In the genomic region with DNA sequence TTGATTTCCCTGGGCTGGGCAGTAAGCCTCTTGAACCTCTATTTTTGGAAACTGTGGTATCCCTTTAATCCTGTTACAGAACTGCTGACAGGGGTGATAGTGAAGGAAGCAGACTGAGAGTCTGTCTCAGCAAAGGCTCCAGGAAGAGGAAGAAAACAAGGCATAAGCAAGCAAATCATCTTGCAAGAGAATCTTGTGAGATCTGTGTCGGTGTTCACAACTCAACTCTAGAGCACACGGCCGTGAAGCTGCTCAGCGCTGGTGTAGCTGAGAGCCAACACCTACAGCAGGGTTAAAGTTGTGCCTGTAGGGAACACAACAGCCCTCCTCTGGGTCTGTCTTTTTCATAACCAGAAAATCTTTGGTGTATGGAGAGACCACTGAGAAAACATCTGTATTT, we compare ENCODE assay signal across 14 mouse cellular contexts.
DNase-seq lines count a peak whose midpoint lies in the region; ATAC-seq and TF ChIP-seq lines count a peak whose summit lies in the region.
"Had no signal": no experiment of that assay in that cellular context is flagged by ENCODE, and none has a peak within 500 bp of the region (broad histone marks: within the 10 kb centered on the region; RNA-seq: fewer than 3 reads in every experiment).

No protein-coding gene starts in this region.

- no peak overlapping the region for H3K9ac ChIP-seq in liver, adult 2 months (ENCODE audit: low read depth, low read length)
- H3K9ac ChIP-seq in heart, embryonic 15.5 days: no peak overlapping the region
- no peak overlapping the region for H3K9ac ChIP-seq in hindbrain, embryonic 16.5 days (ENCODE audit: low read depth, low read length)
- H3K9ac ChIP-seq: intestine, embryonic 15.5 days; liver, embryonic 14.5 days had no signal

- peak overlapping the region; percentile 44; the same call in 1 of the 2 replicates for H3K27ac ChIP-seq in liver, adult 2 months (replicated peaks; ENCODE audit: insufficient read depth, low read depth, low read length)
- H3K27ac ChIP-seq in heart, embryonic 15.5 days: peak overlapping the region; percentile 80
- no peak overlapping the region for H3K27ac ChIP-seq in cerebellum, adult 2 months (ENCODE audit: insufficient read depth, low read length)
- H3K27ac ChIP-seq in hindbrain, embryonic 16.5 days (ENCODE audit: low read depth, low read length): no peak overlapping the region
- H3K27ac ChIP-seq: intestine, embryonic 15.5 days; liver, embryonic 14.5 days had no signal

- H3K79me2 ChIP-seq in liver, adult 2 months (ENCODE audit: control insufficient read depth, insufficient read depth, low read length): no peaks in the 10 kb centered on the region

- H3K9me3 ChIP-seq in heart, embryonic 15.5 days (replicated peaks): no peaks in the 10 kb centered on the region
- H3K9me3 ChIP-seq in hindbrain, embryonic 16.5 days (ENCODE audit: control insufficient read depth, low read length): no peaks in the 10 kb centered on the region
- H3K9me3 ChIP-seq: intestine, embryonic 15.5 days; megakaryocyte, embryonic 14.5 days had no signal

- H3K4me2 ChIP-seq in heart, embryonic 15.5 days: peak overlapping the region; percentile 27
- H3K4me2 ChIP-seq in hindbrain, embryonic 16.5 days (ENCODE audit: low read length): no peak overlapping the region
- H3K4me2 ChIP-seq: intestine, embryonic 15.5 days had no signal

- DNase-seq in liver, adult 2 months (ENCODE audit: extremely low read depth, low read depth, low spot score): peak; percentile 36
- DNase-seq in liver: no peak
- peak; percentile 46 for DNase-seq in CD4-positive, CD25-positive, alpha-beta regulatory T cell, adult 2 months (ENCODE audit: low read depth, low spot score)
- DNase-seq in cerebellum, adult 2 months: no peak
- DNase-seq: adrenal gland, adult 2 months; kidney, postnatal 14 days; layer of hippocampus, postnatal 36 days had no signal

- WGBS in liver, adult 2 months: 74% methylated on average over 4 of the region's 4 CpGs
- WGBS in heart, embryonic 15.5 days: 19% methylated on average over 4 of the region's 4 CpGs
- WGBS in cerebellum, adult 2 months: 84% methylated on average over 4 of the region's 4 CpGs
- WGBS in hindbrain, embryonic 16.5 days: 90% methylated on average over 4 of the region's 4 CpGs

- H3K4me3 ChIP-seq in liver, adult 2 months (ENCODE audit: insufficient read depth, low read depth, low read length): no peak overlapping the region
- H3K4me3 ChIP-seq in heart, embryonic 15.5 days: no peak overlapping the region
- no peak overlapping the region for H3K4me3 ChIP-seq in cerebellum, adult 2 months (replicated peaks; ENCODE audit: insufficient read depth, low read depth, low read length)
- H3K4me3 ChIP-seq in hindbrain, embryonic 16.5 days (ENCODE audit: low read length): no peak overlapping the region
- H3K4me3 ChIP-seq: intestine, embryonic 15.5 days; megakaryocyte, embryonic 14.5 days had no signal

- TF ChIP-seq POLR2A in liver, adult 2 months (IDR thresholded peaks at IDR 0.05; ENCODE audit: extremely low read depth, insufficient read depth, low read length): no peak
- no peak for TF ChIP-seq POLR2A in cerebellum, adult 2 months (IDR thresholded peaks at IDR 0.05; ENCODE audit: borderline replicate concordance, insufficient read depth, low read length)

- ATAC-seq in CD4-positive, CD25-positive, alpha-beta regulatory T cell, adult 4 months: peak; percentile 44
- no peak for ATAC-seq in heart, embryonic 15.5 days (replicated peaks; ENCODE audit: insufficient number of reproducible peaks, insufficient read depth, low FRiP score, low read depth)
- ATAC-seq in hindbrain, embryonic 16.5 days: no peak
- ATAC-seq: forebrain, embryonic 16.5 days; intestine, embryonic 15.5 days had no signal

- TF ChIP-seq CTCF in liver, adult 2 months (IDR thresholded peaks at IDR 0.05; ENCODE audit: low read depth, low read length): no peak
- TF ChIP-seq CTCF in cerebellum, adult 2 months (IDR thresholded peaks at IDR 0.05; ENCODE audit: borderline replicate concordance, insufficient read depth, low read depth, low read length): no peak

- peaks cover 12% of the 10 kb centered on the region for H3K4me1 ChIP-seq in liver, adult 2 months (ENCODE audit: control insufficient read depth, insufficient read depth, low read length)
- peaks cover 18% of the 10 kb centered on the region for H3K4me1 ChIP-seq in heart, embryonic 15.5 days (replicated peaks)
- no peaks in the 10 kb centered on the region for H3K4me1 ChIP-seq in cerebellum, adult 2 months (ENCODE audit: control insufficient read depth, insufficient read depth, low read length)
- no peaks in the 10 kb centered on the region for H3K4me1 ChIP-seq in hindbrain, embryonic 16.5 days (ENCODE audit: control insufficient read depth, insufficient read depth, low read depth, low read length)

- no peaks in the 10 kb centered on the region for H3K27me3 ChIP-seq in liver, adult 2 months (ENCODE audit: control insufficient read depth, insufficient read depth, low read length)
- no peaks in the 10 kb centered on the region for H3K27me3 ChIP-seq in heart, embryonic 15.5 days
- no peaks in the 10 kb centered on the region for H3K27me3 ChIP-seq in cerebellum, adult 2 months (ENCODE audit: control insufficient read depth, insufficient read depth, low read length)
- H3K27me3 ChIP-seq in hindbrain, embryonic 16.5 days (replicated peaks; ENCODE audit: control insufficient read depth, insufficient read depth, low read length): no peaks in the 10 kb centered on the region
- H3K27me3 ChIP-seq: intestine, embryonic 15.5 days; megakaryocyte, embryonic 14.5 days had no signal

- no peaks in the 10 kb centered on the region for H3K36me3 ChIP-seq in liver, adult 2 months (ENCODE audit: control insufficient read depth, insufficient read depth, low read length)
- no peaks in the 10 kb centered on the region for H3K36me3 ChIP-seq in heart, embryonic 15.5 days
- no peaks in the 10 kb centered on the region for H3K36me3 ChIP-seq in hindbrain, embryonic 16.5 days (ENCODE audit: control insufficient read depth, insufficient read depth, low read length)
- H3K36me3 ChIP-seq: intestine, embryonic 15.5 days had no signal

Comparison
In these comparisons a context has a peak if more than half of its experiments do, and no peak if none do; other contexts are left out.
1. DNase-seq: peak in liver, adult 2 months (single experiment) and CD4-positive, CD25-positive, alpha-beta regulatory T cell, adult 2 months (single experiment); none in liver (single experiment) and cerebellum, adult 2 months (0 of 2).
2. H3K27ac ChIP-seq: peak in liver, adult 2 months (single experiment) and heart, embryonic 15.5 days (single experiment); none in cerebellum, adult 2 months (single experiment) and hindbrain, embryonic 16.5 days (single experiment).